Mouse (Mus musculus) embryonic fibroblast, embryonic 13.5 days (primary cell): ENCODE measurements around the gene Polk.

Source experiments
- CTCF ChIP-seq: IDR thresholded peaks from 2 replicates; pipeline ENCODE4 v1.5.1; 2011; ENCODE audit warnings: mild to moderate bottlenecking, control low read depth, low read length, moderate library complexity, borderline replicate concordance; ENCODE audit not compliant: insufficient read depth
- POLR2A ChIP-seq: IDR thresholded peaks from 2 replicates; pipeline ENCODE4 v1.6.1; 2011; ENCODE audit warnings: low read depth, mild to moderate bottlenecking, control low read depth, low read length, moderate library complexity

DNA sequence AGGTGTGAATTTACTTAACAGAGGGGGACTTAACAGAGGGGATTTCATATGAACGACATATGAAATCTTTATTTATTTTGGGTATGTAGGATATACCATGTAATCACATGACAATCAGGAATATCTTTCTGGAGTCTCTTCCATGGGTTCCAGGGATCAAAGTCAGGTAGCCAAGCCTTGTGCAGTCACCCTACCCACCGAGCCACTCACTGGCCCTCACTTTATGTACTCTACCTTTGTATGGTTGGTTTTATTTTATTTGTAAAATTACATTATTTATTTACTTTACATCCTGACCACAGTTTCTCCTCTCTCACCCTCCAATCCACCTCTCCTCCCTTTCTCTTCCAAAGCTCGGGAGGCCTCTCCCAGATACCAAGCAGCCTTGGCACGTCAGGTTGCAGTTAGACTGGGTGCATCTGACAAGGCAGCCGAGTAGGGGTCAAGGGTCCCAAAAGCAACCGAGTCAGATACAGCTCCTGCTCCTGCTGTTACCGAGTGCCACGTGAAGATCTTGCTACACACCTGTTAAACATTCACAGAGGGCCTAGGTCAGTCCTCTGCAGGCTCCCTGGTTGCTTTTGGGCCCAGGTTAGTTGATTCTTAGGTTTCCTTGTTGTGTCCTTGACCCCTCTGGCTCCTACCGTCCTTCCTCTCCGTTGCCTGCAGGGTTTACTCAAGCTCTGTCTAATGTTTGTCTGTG is 28.1 kb upstream of the Polk start:
- TF ChIP-seq CTCF: no peak
- no peak for TF ChIP-seq POLR2A
